Mouse (Mus musculus) myocyte (in vitro differentiated cells): ENCODE measurements around the gene Scg5. TPM values are rescaled to one million over a fixed set of nuclear protein-coding genes. Genes with fewer than 3 reads are reported as not detected.

Source experiments
- H3K27me3 ChIP-seq: one replicate; pipeline ENCODE4 v1.6.1; 2011; ENCODE audit not compliant: control insufficient read depth, insufficient read depth, insufficient read length
- H3K36me3 ChIP-seq: one replicate; pipeline ENCODE4 v1.6.1; 2011; ENCODE audit not compliant: control insufficient read depth, insufficient read depth
- H3K4me2 ChIP-seq: one replicate; pipeline ENCODE4 v1.6.1; 2011; ENCODE audit warnings: low read depth, control low read depth
- H3K4me3 ChIP-seq: one replicate; pipeline ENCODE4 v1.5.1; 2011; ENCODE audit warnings: mild to moderate bottlenecking, control low read depth, moderate library complexity
- H3K79me2 ChIP-seq: one replicate; pipeline ENCODE4 v1.6.1; 2011; ENCODE audit not compliant: control insufficient read depth, insufficient read depth
- H3ac ChIP-seq: one replicate; pipeline ENCODE4 v1.6.1; 2011; ENCODE audit not compliant: control insufficient read depth, insufficient read length
- CEBPB ChIP-seq: IDR thresholded peaks from 2 replicates; pipeline ENCODE4 v1.6.1; 2011; ENCODE audit warnings: mild to moderate bottlenecking, moderate library complexity; ENCODE audit not compliant: poor library complexity, insufficient read depth, severe bottlenecking
- E2F4 ChIP-seq: IDR thresholded peaks from one replicate; pipeline ENCODE4 v1.6.1; 2011; ENCODE audit warnings: mild to moderate bottlenecking, control low read depth, moderate library complexity; ENCODE audit not compliant: insufficient read depth
- MAX ChIP-seq: IDR thresholded peaks from one replicate; pipeline ENCODE4 v1.6.1; 2011; ENCODE audit warnings: low read depth, mild to moderate bottlenecking, control low read depth
- MYOD1 ChIP-seq, 3 experiments: IDR thresholded peaks; one replicate each; pipeline ENCODE4 v1.6.1; 2011; ENCODE audit warnings: control low read depth in 2 of 3, low read depth in 2 of 3, mild to moderate bottlenecking in 2 of 3, moderate library complexity in 1 of 3; ENCODE audit not compliant: insufficient read length in 2 of 3, control insufficient read depth in 1 of 3
- MYOG ChIP-seq, 3 experiments: IDR thresholded peaks; one replicate each; pipeline ENCODE4 v1.6.1; 2011; ENCODE audit warnings: control low read depth in 2 of 3, low read depth in 2 of 3, mild to moderate bottlenecking in 2 of 3; ENCODE audit not compliant: insufficient read length in 2 of 3, control insufficient read depth in 1 of 3, insufficient read depth in 1 of 3
- POLR2A ChIP-seq: IDR thresholded peaks from one replicate; pipeline ENCODE4 v1.6.1; 2011; ENCODE audit warnings: low read depth, mild to moderate bottlenecking, control low read depth, moderate library complexity; ENCODE audit not compliant: insufficient read length
- POLR2AphosphoS2 ChIP-seq: IDR thresholded peaks from one replicate; pipeline ENCODE4 v1.6.1; 2011; ENCODE audit warnings: low read depth, control low read depth; ENCODE audit not compliant: insufficient read length
- REST ChIP-seq: IDR thresholded peaks from one replicate; pipeline ENCODE4 v1.6.1; 2011; ENCODE audit warnings: mild to moderate bottlenecking, control low read depth, moderate library complexity; ENCODE audit not compliant: insufficient read depth, insufficient read length
- SRF ChIP-seq: IDR thresholded peaks from one replicate; pipeline ENCODE4 v1.6.1; 2011; ENCODE audit warnings: low read depth; ENCODE audit not compliant: control insufficient read depth, insufficient read length
- TCF12 ChIP-seq: IDR thresholded peaks from one replicate; pipeline ENCODE4 v1.6.1; 2011; ENCODE audit warnings: mild to moderate bottlenecking, control low read depth; ENCODE audit not compliant: poor library complexity, insufficient read depth, severe bottlenecking
- TCF3 ChIP-seq: IDR thresholded peaks from one replicate; pipeline ENCODE4 v1.6.1; 2011; ENCODE audit warnings: low read depth, control low read depth; ENCODE audit not compliant: insufficient read length
- USF1 ChIP-seq: IDR thresholded peaks from one replicate; pipeline ENCODE4 v1.6.1; 2011; ENCODE audit warnings: low read depth, mild to moderate bottlenecking, control low read depth, moderate library complexity
- polyA plus RNA-seq: library from polyadenylated mRNA; unstranded; fragments of >200 nt; fragmentation: generic; extraction: Trizol; gene quantifications from one replicate; pipeline ENCODE4 v1.2.1, GENCODE M21; 2012; ENCODE audit warnings: missing spikeins

The Scg5 gene
- polyA plus RNA-seq, 1 experiment, result 0.08 TPM

DNA sequence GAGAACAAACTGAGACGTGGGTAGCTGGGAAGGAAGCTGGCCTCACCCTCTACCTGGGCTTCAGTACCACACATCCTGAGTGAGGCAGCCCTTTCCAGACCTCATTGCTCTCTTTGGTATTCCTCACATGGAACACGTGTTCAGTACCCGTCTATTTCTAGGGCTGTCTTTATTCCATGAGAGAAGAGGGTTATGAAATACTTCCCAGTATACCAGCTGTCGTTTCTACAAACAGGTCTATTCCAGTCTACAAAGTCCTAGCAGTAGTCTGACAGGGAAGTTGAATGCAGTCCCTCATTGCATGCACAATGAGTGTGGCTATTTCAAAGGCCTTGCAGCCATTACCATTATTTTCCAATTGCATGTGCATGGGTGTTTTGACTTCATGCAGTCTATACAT lies 23.2 kb downstream of the Scg5 start:
- TF ChIP-seq E2F4 (no peak), TCF3 (no peak), REST (no peak), MYOD1 (IDR thresholded peaks at IDR 0.05; ENCODE audit: control insufficient read depth in 1 of 3, insufficient read length in 2 of 3, low read depth in 2 of 3) (no peak), POLR2AphosphoS2 (no peak), MAX (no peak)
- H3ac ChIP-seq, result no peak overlapping the region
- no peaks in the 10 kb centered on the region for H3K36me3 ChIP-seq
- H3K4me2 ChIP-seq, result no peak overlapping the region
- no peaks in the 10 kb centered on the region for H3K27me3 ChIP-seq
- H3K4me3 ChIP-seq, result no peak overlapping the region
- H3K79me2 ChIP-seq, result no peaks in the 10 kb centered on the region

DNA sequence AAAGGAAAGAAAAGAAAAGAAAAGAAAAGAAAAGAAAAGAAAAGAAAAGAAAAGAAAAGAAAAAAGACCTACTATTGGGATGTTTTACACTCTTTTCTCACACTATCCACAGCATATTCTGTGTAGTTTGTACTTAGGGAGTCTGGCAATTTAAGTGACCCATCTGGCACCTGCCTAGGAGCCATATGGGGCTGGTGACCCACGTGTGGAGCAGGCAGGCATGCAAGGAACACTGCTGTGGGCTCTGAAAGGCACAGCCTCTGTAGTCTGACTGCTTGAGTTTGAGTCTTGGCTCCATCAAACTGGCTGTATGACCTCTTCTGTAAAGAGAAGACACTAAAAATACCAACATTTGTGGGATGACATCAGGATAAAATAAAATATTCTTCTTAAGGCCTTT lies 25.2 kb downstream of the Scg5 start:
- Histone ChIP-seq H3K4me2 (no peak overlapping the region), H3ac (no peak overlapping the region), H3K4me3 (no peak overlapping the region), H3K36me3 (no peaks in the 10 kb centered on the region), H3K27me3 (no peaks in the 10 kb centered on the region), H3K79me2 (no peaks in the 10 kb centered on the region)
- no peak for TF ChIP-seq CEBPB
- TF ChIP-seq POLR2A, result no peak
- TF ChIP-seq E2F4, result no peak
- TF ChIP-seq MYOG (IDR thresholded peaks at IDR 0.05; ENCODE audit: control insufficient read depth in 1 of 3, insufficient read depth in 1 of 3, insufficient read length in 2 of 3, low read depth in 2 of 3), result no peak
- TF ChIP-seq MAX, result no peak
- no peak for TF ChIP-seq REST

DNA sequence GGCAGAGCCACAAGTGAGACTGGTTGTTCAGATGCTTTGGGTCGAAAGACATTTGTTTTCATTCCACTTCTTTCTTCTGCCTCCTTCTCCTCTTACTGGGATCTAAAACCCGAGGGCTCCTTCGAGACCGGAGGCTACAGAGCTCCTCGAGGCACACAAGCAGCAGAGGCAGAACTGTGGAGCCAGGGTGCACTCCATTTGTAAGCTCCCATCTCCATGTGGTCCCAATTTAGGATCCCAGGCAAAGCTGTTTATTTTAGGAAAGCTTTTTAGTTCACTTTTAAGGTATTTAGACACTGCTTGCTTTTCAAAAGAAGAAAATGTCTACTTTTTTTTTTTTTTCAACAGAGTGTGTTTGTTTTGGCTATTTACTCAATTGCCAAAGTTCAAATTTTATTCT lies 28.1 kb downstream of the Scg5 start:
- Histone ChIP-seq H3K27me3 (no peaks in the 10 kb centered on the region), H3ac (no peak overlapping the region), H3K4me2 (no peak overlapping the region), H3K36me3 (no peaks in the 10 kb centered on the region), H3K79me2 (no peaks in the 10 kb centered on the region), H3K4me3 (no peak overlapping the region)
- TF ChIP-seq REST, result no peak
- TF ChIP-seq CEBPB, result no peak
- TF ChIP-seq POLR2A, result no peak
- no peak for TF ChIP-seq SRF
- no peak for TF ChIP-seq MAX
- TF ChIP-seq USF1, result no peak
- TF ChIP-seq E2F4, result no peak
- no peak for TF ChIP-seq MYOD1 (IDR thresholded peaks at IDR 0.05; ENCODE audit: control insufficient read depth in 1 of 3, insufficient read length in 2 of 3, low read depth in 2 of 3)
- TF ChIP-seq TCF12, result no peak
- no peak for TF ChIP-seq POLR2AphosphoS2
- no peak for TF ChIP-seq MYOG (IDR thresholded peaks at IDR 0.05; ENCODE audit: control insufficient read depth in 1 of 3, insufficient read depth in 1 of 3, insufficient read length in 2 of 3, low read depth in 2 of 3)
- TF ChIP-seq TCF3, result no peak

DNA sequence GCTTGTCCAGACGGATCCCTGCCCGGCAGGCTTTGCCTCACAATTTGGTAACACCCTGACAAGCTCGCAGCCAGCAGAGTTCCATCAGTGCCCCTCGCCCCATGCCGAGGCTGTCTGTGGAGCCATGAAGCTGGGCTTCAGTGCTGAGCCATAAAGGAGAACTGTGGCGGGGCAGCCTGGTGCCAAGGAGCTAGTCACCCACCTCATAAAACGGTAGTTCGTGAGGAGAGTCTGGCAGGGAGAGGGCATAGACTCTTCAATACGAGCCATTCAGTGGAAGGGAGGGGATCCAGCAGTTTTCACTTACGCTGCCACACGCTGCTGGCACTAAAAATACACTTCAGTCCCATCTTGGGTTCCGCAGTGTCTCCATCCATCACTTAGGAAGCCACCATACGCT lies 30.3 kb downstream of the Scg5 start:
- no peak overlapping the region for H3K4me3 ChIP-seq
- H3K27me3 ChIP-seq, result no peaks in the 10 kb centered on the region
- no peak for TF ChIP-seq MAX
- TF ChIP-seq USF1, result no peak
- no peak for TF ChIP-seq SRF
- no peak for TF ChIP-seq POLR2AphosphoS2
- TF ChIP-seq TCF12, result no peak
- no peaks in the 10 kb centered on the region for H3K79me2 ChIP-seq
- H3K4me2 ChIP-seq, result no peak overlapping the region
- H3ac ChIP-seq, result no peak overlapping the region
- H3K36me3 ChIP-seq, result no peaks in the 10 kb centered on the region

DNA sequence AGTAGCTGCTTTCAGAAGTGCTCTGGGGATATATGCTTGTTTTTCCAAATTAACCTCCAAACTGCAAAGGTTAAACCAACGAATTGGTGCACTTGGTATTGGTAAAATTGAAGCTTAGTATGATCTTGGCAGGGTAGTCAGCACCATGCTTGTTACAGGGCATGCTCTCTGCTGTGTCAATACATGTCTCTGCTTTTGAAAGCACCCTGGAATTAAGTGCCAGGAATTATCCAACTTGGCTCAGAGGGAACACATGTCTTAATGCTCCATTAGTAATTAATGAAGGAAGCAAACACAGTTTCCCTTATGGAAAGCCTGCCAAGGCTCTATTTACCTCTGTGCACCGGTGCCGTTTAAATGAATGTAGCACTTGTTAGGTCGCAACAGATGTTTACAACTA lies 33.7 kb downstream of the Scg5 start:
- no peak overlapping the region for H3K4me2 ChIP-seq
- no peaks in the 10 kb centered on the region for H3K36me3 ChIP-seq
- no peak overlapping the region for H3K4me3 ChIP-seq
- TF ChIP-seq CEBPB (no peak), E2F4 (no peak), REST (no peak), SRF (no peak), USF1 (no peak), POLR2A (no peak), MYOG (IDR thresholded peaks at IDR 0.05; ENCODE audit: control insufficient read depth in 1 of 3, insufficient read depth in 1 of 3, insufficient read length in 2 of 3, low read depth in 2 of 3) (no peak), MAX (no peak)
- no peaks in the 10 kb centered on the region for H3K79me2 ChIP-seq
- H3ac ChIP-seq, result no peak overlapping the region
- H3K27me3 ChIP-seq, result no peaks in the 10 kb centered on the region
